Mouse (Mus musculus) stomach, embryonic 15.5 days (tissue): ENCODE data around the gene Igfbp3. TPM values are rescaled to one million over a fixed set of nuclear protein-coding genes. Genes with fewer than 3 reads are reported as not detected.
A peak's percentile ranks its signal among the peaks of the same experiment; 100 is the strongest.

Experiments used
- ATAC-seq: fragments of 200-750 bp; cut with Nextera tagmentation; 2 replicates; pipeline ENCODE4 v1.8.0; 2017; ENCODE audit warnings: low read depth, moderate number of reproducible peaks, moderate TSS enrichment; ENCODE audit not compliant: insufficient read depth, low FRiP score
- H3K27ac ChIP-seq: fragments of 300-500 bp; sonication (generic); 2 replicates; pipeline ENCODE4 v1.5.1; 2015; ENCODE audit warnings: mild to moderate bottlenecking, inconsistent platforms
- H3K27me3 ChIP-seq: fragments of 300-500 bp; sonication (generic); replicated peaks from 2 replicates; pipeline ENCODE4 v1.6.1; 2015; ENCODE audit warnings: inconsistent platforms
- H3K36me3 ChIP-seq: fragments of 300-500 bp; sonication (generic); 2 replicates; pipeline ENCODE4 v1.6.1; 2015; ENCODE audit warnings: inconsistent platforms
- H3K4me1 ChIP-seq: fragments of 300-500 bp; sonication (generic); 2 replicates; pipeline ENCODE4 v1.6.1; 2015; ENCODE audit warnings: inconsistent platforms
- H3K4me2 ChIP-seq: fragments of 300-500 bp; sonication (generic); 2 replicates; pipeline ENCODE4 v1.6.1; 2015; ENCODE audit warnings: mild to moderate bottlenecking, inconsistent platforms
- H3K4me3 ChIP-seq: fragments of 300-500 bp; sonication (generic); replicated peaks from 2 replicates; pipeline ENCODE4 v1.5.1; 2015; ENCODE audit warnings: inconsistent platforms
- H3K9ac ChIP-seq: fragments of 300-500 bp; sonication (generic); 2 replicates; pipeline ENCODE4 v1.6.1; 2015; ENCODE audit warnings: inconsistent platforms
- H3K9me3 ChIP-seq: fragments of 300-500 bp; sonication (generic); 2 replicates; pipeline ENCODE4 v1.6.1; 2016; ENCODE audit warnings: inconsistent platforms
- WGBS: fragments of 180-500 bp; shearing (Covaris S2); methylation state at CpG from one replicate; pipeline ENCODE4 v1.1.7; 2015; 5-methylcytosine and 5-hydroxymethylcytosine counted together
- polyA plus RNA-seq: library from polyadenylated mRNA; unstranded; fragments of >200 nt; fragmentation: Nextera tagmentation; extraction: Ambion mirVana; gene quantifications from 2 replicates; pipeline ENCODE4 v1.2.1, GENCODE M21; 2015

Igfbp3 gene
- polyA plus RNA-seq, 1 experiment from 2014 or later = 52.4 TPM

GRCm38 (mm10) chr11:7210343-7210742, 3.4 kb downstream of the Igfbp3 start:
- H3K9ac ChIP-seq = no peak overlapping the region
- H3K4me1 ChIP-seq = peaks cover 20% of the 10 kb centered on the region
- no peaks in the 10 kb centered on the region for H3K9me3 ChIP-seq
- H3K36me3 ChIP-seq = no peaks in the 10 kb centered on the region
- peaks cover 26% of the 10 kb centered on the region for H3K27me3 ChIP-seq
- no peak overlapping the region for H3K4me3 ChIP-seq
- ATAC-seq = no peak
- H3K27ac ChIP-seq = no peak overlapping the region
- WGBS = 15% methylated on average over 6 of the region's 6 CpGs
- no peak overlapping the region for H3K4me2 ChIP-seq

GRCm38 (mm10) chr11:7203846-7204245, 9.9 kb downstream of the Igfbp3 start:
- H3K27ac ChIP-seq = no peak overlapping the region
- H3K4me3 ChIP-seq = no peak overlapping the region
- H3K4me2 ChIP-seq = no peak overlapping the region
- ATAC-seq = no peak
- no peak overlapping the region for H3K9ac ChIP-seq
- H3K9me3 ChIP-seq = no peaks in the 10 kb centered on the region
- H3K36me3 ChIP-seq = no peaks in the 10 kb centered on the region
- no peaks in the 10 kb centered on the region for H3K4me1 ChIP-seq
- no peaks in the 10 kb centered on the region for H3K27me3 ChIP-seq
- WGBS = 89% methylated on average over 9 of the region's 9 CpGs

GRCm38 (mm10) chr11:7202206-7202605, 11.5 kb downstream of the Igfbp3 start:
- H3K9ac ChIP-seq = no peak overlapping the region
- no peaks in the 10 kb centered on the region for H3K9me3 ChIP-seq
- H3K27me3 ChIP-seq = no peaks in the 10 kb centered on the region
- no peak overlapping the region for H3K4me2 ChIP-seq
- no peak overlapping the region for H3K4me3 ChIP-seq
- H3K36me3 ChIP-seq = no peaks in the 10 kb centered on the region
- WGBS = 65% methylated on average over 7 of the region's 7 CpGs
- 0 out of 2 replicates have a peak, but pooled peaks cover 5% of the 10 kb centered on the region for H3K4me1 ChIP-seq
- ATAC-seq = no peak
- H3K27ac ChIP-seq = no peak overlapping the region

- Histone ChIP-seq H3K4me3 (no peak overlapping the region), H3K36me3 (no peaks in the 10 kb centered on the region), H3K4me2 (no peak overlapping the region), H3K27ac (no peak overlapping the region), H3K9me3 (no peaks in the 10 kb centered on the region), H3K9ac (no peak overlapping the region), H3K4me1 (0 out of 2 replicates have a peak, but pooled peaks cover 5% of the 10 kb centered on the region), H3K27me3 (no peaks in the 10 kb centered on the region)
- ATAC-seq = no peak
- 74% methylated on average over 9 of the region's 9 CpGs for WGBS
These were observed 13.3 kb downstream of the Igfbp3 start for GRCm38 (mm10) chr11:7200393-7200783.

- no peak overlapping the region for H3K4me2 ChIP-seq
- H3K4me1 ChIP-seq = 0 out of 2 replicates have a peak, but pooled peaks cover 5% of the 10 kb centered on the region
- no peak overlapping the region for H3K9ac ChIP-seq
- H3K9me3 ChIP-seq = no peaks in the 10 kb centered on the region
- H3K27ac ChIP-seq = no peak overlapping the region
- no peaks in the 10 kb centered on the region for H3K36me3 ChIP-seq
- ATAC-seq = no peak
- no peak overlapping the region for H3K4me3 ChIP-seq
- WGBS = 50% methylated on average over 14 of the region's 14 CpGs
- no peaks in the 10 kb centered on the region for H3K27me3 ChIP-seq
These were observed 13.9 kb downstream of the Igfbp3 start for GRCm38 (mm10) chr11:7199736-7200392.

GRCm38 (mm10) chr11:7198481-7199256, 15.1 kb downstream of the Igfbp3 start:
- H3K27me3 ChIP-seq = no peaks in the 10 kb centered on the region
- no peak for ATAC-seq
- H3K9me3 ChIP-seq = no peaks in the 10 kb centered on the region
- H3K4me1 ChIP-seq = 0 out of 2 replicates have a peak, but pooled peaks cover 5% of the 10 kb centered on the region
- no peak overlapping the region for H3K4me2 ChIP-seq
- no peak overlapping the region for H3K4me3 ChIP-seq
- no peaks in the 10 kb centered on the region for H3K36me3 ChIP-seq
- H3K9ac ChIP-seq = no peak overlapping the region
- H3K27ac ChIP-seq = no peak overlapping the region
- WGBS = 55% methylated on average over 10 of the region's 10 CpGs

GRCm38 (mm10) chr11:7198006-7198405, 15.7 kb downstream of the Igfbp3 start:
- no peak overlapping the region for H3K9ac ChIP-seq
- no peak overlapping the region for H3K4me2 ChIP-seq
- no peak overlapping the region for H3K27ac ChIP-seq
- no peaks in the 10 kb centered on the region for H3K9me3 ChIP-seq
- 84% methylated on average over 19 of the region's 19 CpGs for WGBS
- no peak for ATAC-seq
- H3K27me3 ChIP-seq = no peaks in the 10 kb centered on the region
- H3K36me3 ChIP-seq = no peaks in the 10 kb centered on the region
- 0 out of 2 replicates have a peak, but pooled peaks cover 5% of the 10 kb centered on the region for H3K4me1 ChIP-seq
- no peak overlapping the region for H3K4me3 ChIP-seq

- Histone ChIP-seq H3K4me1 (0 out of 2 replicates have a peak, but pooled peaks cover 5% of the 10 kb centered on the region), H3K27ac (no peak within 1 kb of the TSS), H3K9me3 (no peaks in the 10 kb centered on the region), H3K4me2 (no peak within 1 kb of the TSS), H3K27me3 (no peaks in the 10 kb centered on the region), H3K9ac (no peak within 1 kb of the TSS), H3K36me3 (no peaks in the 10 kb centered on the region), H3K4me3 (no peak within 1 kb of the TSS)
- 54% methylated on average over 12 of the region's 12 CpGs for WGBS
- ATAC-seq = peak; percentile 63
These were observed 16.2 kb downstream of the Igfbp3 start, which contains the start of gene Igfbp1 for GRCm38 (mm10) chr11:7197491-7197941. TSS of gene Igfbp1 (plus strand) at chr11:7197782.

GRCm38 (mm10) chr11:7195312-7195685, 18.4 kb downstream of the Igfbp3 start:
- Histone ChIP-seq H3K4me1 (0 out of 2 replicates have a peak, but pooled peaks cover 5% of the 10 kb centered on the region), H3K9me3 (no peaks in the 10 kb centered on the region), H3K4me2 (no peak overlapping the region), H3K4me3 (no peak overlapping the region), H3K9ac (no peak overlapping the region), H3K36me3 (no peaks in the 10 kb centered on the region), H3K27ac (no peak overlapping the region), H3K27me3 (no peaks in the 10 kb centered on the region)
- WGBS = 84% methylated on average over 4 of the region's 4 CpGs
- ATAC-seq = no peak

- no peak overlapping the region for H3K27ac ChIP-seq
- H3K4me2 ChIP-seq = no peak overlapping the region
- H3K27me3 ChIP-seq = no peaks in the 10 kb centered on the region
- H3K4me1 ChIP-seq = 0 out of 2 replicates have a peak, but pooled peaks cover 5% of the 10 kb centered on the region
- 82% methylated on average over 10 of the region's 10 CpGs for WGBS
- no peaks in the 10 kb centered on the region for H3K9me3 ChIP-seq
- H3K9ac ChIP-seq = no peak overlapping the region
- H3K4me3 ChIP-seq = no peak overlapping the region
- no peak for ATAC-seq
- no peaks in the 10 kb centered on the region for H3K36me3 ChIP-seq
These were observed 19.1 kb downstream of the Igfbp3 start for GRCm38 (mm10) chr11:7194432-7195311.

GRCm38 (mm10) chr11:7193134-7193533, 20.6 kb downstream of the Igfbp3 start:
- Histone ChIP-seq H3K9ac (no peak overlapping the region), H3K4me1 (0 out of 2 replicates have a peak, but pooled peaks cover 5% of the 10 kb centered on the region), H3K4me3 (no peak overlapping the region), H3K27me3 (no peaks in the 10 kb centered on the region), H3K9me3 (no peaks in the 10 kb centered on the region), H3K36me3 (no peaks in the 10 kb centered on the region), H3K4me2 (no peak overlapping the region), H3K27ac (no peak overlapping the region)
- 66% methylated on average over 9 of the region's 9 CpGs for WGBS
- ATAC-seq = no peak
